ENCODE assay signal across 7 mouse cellular contexts in the genomic region with DNA sequence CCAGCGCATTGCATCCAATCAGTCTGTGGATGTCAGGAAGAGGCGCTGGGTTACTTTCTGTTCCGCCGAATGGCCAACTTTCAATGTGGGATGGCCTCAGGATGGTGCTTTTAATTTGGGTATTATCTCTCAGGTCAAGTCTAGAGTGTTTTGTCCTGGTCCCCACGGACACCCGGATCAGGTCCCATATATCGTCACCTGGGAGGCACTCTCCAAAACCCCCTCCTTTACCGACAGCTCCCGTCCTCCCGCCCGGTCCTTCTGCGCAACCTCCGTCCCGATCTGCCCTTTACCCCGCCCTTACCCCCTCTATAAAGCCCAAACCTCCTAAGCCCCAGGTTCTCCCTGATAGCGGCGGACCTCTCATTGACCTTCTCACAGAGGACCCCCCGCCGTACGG. TPM values are rescaled to one million over a fixed set of nuclear protein-coding genes. Genes with fewer than 3 reads are reported as not detected.
DNase-seq lines count a peak whose midpoint lies in the region; ATAC-seq and TF ChIP-seq lines count a peak whose summit lies in the region.
"Not testable (repeated sequence)": the region's sequence is repeated elsewhere in the genome, so short reads cannot be mapped to it uniquely, and the experiment has no call there.

No protein-coding gene starts in this region.

- not testable (repeated sequence) for H3K9me3 ChIP-seq in embryonic facial prominence, embryonic 11.5 days (replicated peaks; ENCODE audit: control insufficient read depth, low read length); forebrain, embryonic 15.5 days; heart, postnatal 0 days (replicated peaks; ENCODE audit: control insufficient read depth, low read length); intestine, postnatal 0 days (ENCODE audit: control insufficient read depth); limb, embryonic 14.5 days (ENCODE audit: control insufficient read depth, low read length); lung, embryonic 16.5 days (ENCODE audit: control insufficient read depth, low read length); neural tube, embryonic 13.5 days

- H3K4me2 ChIP-seq in embryonic facial prominence, embryonic 11.5 days (ENCODE audit: low read depth, low read length); forebrain, embryonic 15.5 days (replicated peaks); heart, postnatal 0 days (ENCODE audit: low read depth, low read length); intestine, postnatal 0 days (replicated peaks; ENCODE audit: low read depth); limb, embryonic 14.5 days (replicated peaks; ENCODE audit: low read depth, low read length, severe bottlenecking); lung, embryonic 16.5 days (ENCODE audit: low read depth, low read length): not testable (repeated sequence)
- peak overlapping the region; percentile 35 for H3K4me2 ChIP-seq in neural tube, embryonic 13.5 days

- not testable (repeated sequence) for TF ChIP-seq EP300 in heart, postnatal 0 days (IDR thresholded peaks at IDR 0.05; ENCODE audit: low read depth)

- not testable (repeated sequence) for H3K27ac ChIP-seq in embryonic facial prominence, embryonic 11.5 days (replicated peaks; ENCODE audit: low read depth, low read length); forebrain, embryonic 15.5 days (replicated peaks); heart, postnatal 0 days (ENCODE audit: low read depth); intestine, postnatal 0 days (ENCODE audit: low read depth, low read length); limb, embryonic 14.5 days (replicated peaks; ENCODE audit: low read depth, low read length); lung, embryonic 16.5 days (ENCODE audit: low read length); neural tube, embryonic 13.5 days (replicated peaks)

- TF ChIP-seq CTCF in heart, postnatal 0 days (IDR thresholded peaks at IDR 0.05; ENCODE audit: low read depth); intestine, postnatal 0 days (IDR thresholded peaks at IDR 0.05; ENCODE audit: low read depth): not testable (repeated sequence)

- not testable (repeated sequence) for H3K27me3 ChIP-seq in embryonic facial prominence, embryonic 11.5 days (ENCODE audit: control insufficient read depth, insufficient read depth, low read length); forebrain, embryonic 15.5 days; heart, postnatal 0 days (ENCODE audit: control insufficient read depth, insufficient read depth, low read length); intestine, postnatal 0 days (replicated peaks; ENCODE audit: control insufficient read depth, insufficient read depth, low read length); limb, embryonic 14.5 days (ENCODE audit: control insufficient read depth, insufficient read depth, low read length); lung, embryonic 16.5 days (ENCODE audit: control insufficient read depth, insufficient read depth, low read depth, low read length); neural tube, embryonic 13.5 days

- peak overlapping the region; percentile 26; the same call in 1 of the 2 replicates for H3K4me3 ChIP-seq in embryonic facial prominence, embryonic 11.5 days (ENCODE audit: low read depth, low read length)
- peak overlapping the region; percentile 40 for H3K4me3 ChIP-seq in forebrain, embryonic 15.5 days
- H3K4me3 ChIP-seq in heart, postnatal 0 days (ENCODE audit: low read depth, low read length), result peak overlapping the region; percentile 42
- H3K4me3 ChIP-seq in intestine, postnatal 0 days (ENCODE audit: low read depth, low read length), result 0 out of 2 replicates have a peak overlapping the region, but pooled peaks have one; percentile 29
- peak overlapping the region; percentile 30 for H3K4me3 ChIP-seq in limb, embryonic 14.5 days (replicated peaks; ENCODE audit: low read length)
- H3K4me3 ChIP-seq in lung, embryonic 16.5 days (ENCODE audit: low read length), result peak overlapping the region; percentile 38
- peak overlapping the region; percentile 36 for H3K4me3 ChIP-seq in neural tube, embryonic 13.5 days

- not testable (repeated sequence) for H3K4me1 ChIP-seq in embryonic facial prominence, embryonic 11.5 days (ENCODE audit: control insufficient read depth, insufficient read depth, low read length); forebrain, embryonic 15.5 days; heart, postnatal 0 days (ENCODE audit: control insufficient read depth, insufficient read depth); intestine, postnatal 0 days (replicated peaks; ENCODE audit: control insufficient read depth, insufficient read depth, low read length); limb, embryonic 14.5 days (ENCODE audit: control insufficient read depth, insufficient read depth, low read length); lung, embryonic 16.5 days (replicated peaks; ENCODE audit: control insufficient read depth, insufficient read depth, low read length); neural tube, embryonic 13.5 days (replicated peaks)

- WGBS in embryonic facial prominence, embryonic 11.5 days, result no CpG with 5 or more reads among the region's 20 CpGs
- no CpG with 5 or more reads among the region's 20 CpGs for WGBS in forebrain, embryonic 15.5 days
- no CpG with 5 or more reads among the region's 20 CpGs for WGBS in heart, postnatal 0 days
- WGBS in intestine, postnatal 0 days, result no CpG with 5 or more reads among the region's 20 CpGs
- no CpG with 5 or more reads among the region's 20 CpGs for WGBS in limb, embryonic 14.5 days
- WGBS in lung, embryonic 16.5 days, result no CpG with 5 or more reads among the region's 20 CpGs
- no CpG with 5 or more reads among the region's 20 CpGs for WGBS in neural tube, embryonic 13.5 days

- DNase-seq in embryonic facial prominence, embryonic 11.5 days (ENCODE audit: low spot score); heart, postnatal 0 days (ENCODE audit: low spot score); limb, embryonic 14.5 days (ENCODE audit: low spot score): not testable (repeated sequence)

- ATAC-seq in embryonic facial prominence, embryonic 11.5 days (replicated peaks; ENCODE audit: insufficient number of reproducible peaks, low FRiP score, low TSS enrichment, low read depth); forebrain, embryonic 15.5 days (replicated peaks); intestine, postnatal 0 days; limb, embryonic 14.5 days (ENCODE audit: low FRiP score, low read depth); neural tube, embryonic 13.5 days (ENCODE audit: low read depth): not testable (repeated sequence)
- ATAC-seq in heart, postnatal 0 days (ENCODE audit: insufficient read depth, low read depth), result peak; percentile 47; the same call in 1 of the 2 replicates
- peak; percentile 52; the same call in 1 of the 2 replicates for ATAC-seq in lung, embryonic 16.5 days (ENCODE audit: low read depth)

- H3K9ac ChIP-seq in embryonic facial prominence, embryonic 11.5 days (replicated peaks; ENCODE audit: low read length); heart, postnatal 0 days (replicated peaks; ENCODE audit: low read depth, low read length); intestine, postnatal 0 days (ENCODE audit: low read depth, low read length); limb, embryonic 14.5 days (ENCODE audit: low read depth, low read length, severe bottlenecking); lung, embryonic 16.5 days (ENCODE audit: low read length); neural tube, embryonic 13.5 days: not testable (repeated sequence)
- 0 out of 2 replicates have a peak overlapping the region, but pooled peaks have one; percentile 37 for H3K9ac ChIP-seq in forebrain, embryonic 15.5 days (replicated peaks)

- not testable (repeated sequence) for TF ChIP-seq POLR2A in limb, embryonic 14.5 days (IDR thresholded peaks at IDR 0.05; ENCODE audit: borderline replicate concordance, extremely low read depth, insufficient read depth, insufficient read length)

- H3K36me3 ChIP-seq in embryonic facial prominence, embryonic 11.5 days (replicated peaks; ENCODE audit: control insufficient read depth, insufficient read depth, low read depth, low read length); forebrain, embryonic 15.5 days; heart, postnatal 0 days (replicated peaks; ENCODE audit: control insufficient read depth, insufficient read depth, low read length); intestine, postnatal 0 days (ENCODE audit: control insufficient read depth, insufficient read depth); limb, embryonic 14.5 days (ENCODE audit: control insufficient read depth, insufficient read depth, low read length); lung, embryonic 16.5 days (ENCODE audit: control insufficient read depth, insufficient read depth, low read length); neural tube, embryonic 13.5 days: not testable (repeated sequence)

RNA-seq across cellular contexts. Expression of a gene that starts 59.2 kb away (rescaled TPM):
- polyA plus RNA-seq in embryonic facial prominence, embryonic 11.5 days (2014; fragmentation: Nextera tagmentation; extraction: Ambion mirVana), result 37.1 and 38.9 TPM in 2 replicates
- 91.0 and 102 TPM in 2 replicates for polyA plus RNA-seq in forebrain, embryonic 15.5 days (2015; fragmentation: Nextera tagmentation; extraction: Ambion mirVana)
- total RNA-seq in heart, postnatal 0 days (2014; rRNA removed; ENCODE audit: low replicate concordance), result 38.9 and 55.6 TPM in 2 replicates
- polyA plus RNA-seq in heart, postnatal 0 days (2015; fragmentation: Nextera tagmentation; extraction: Ambion mirVana), result 40.6 and 44.1 TPM in 2 replicates
- 234 and 236 TPM in 2 replicates for polyA plus RNA-seq in intestine, postnatal 0 days (2015; fragmentation: Nextera tagmentation; extraction: Ambion mirVana)
- 97.2 and 127 TPM in 2 replicates for polyA plus RNA-seq in limb, embryonic 14.5 days (2012; rRNA removed)
- 143 and 153 TPM in 2 replicates for polyA plus RNA-seq in limb, embryonic 14.5 days (2014; fragmentation: Nextera tagmentation; extraction: Ambion mirVana)
- 95.9 and 116 TPM in 2 replicates for polyA plus RNA-seq in lung, embryonic 16.5 days (2015; fragmentation: Nextera tagmentation; extraction: Ambion mirVana)
- polyA plus RNA-seq in neural tube, embryonic 13.5 days (2015; fragmentation: Nextera tagmentation; extraction: Ambion mirVana), result 78.3 and 83.7 TPM in 2 replicates
